Mouse (Mus musculus) kidney, adult 9 months (tissue): ENCODE results near the gene Tspan9.

Experiments used
- DNase-seq: peaks from one replicate; pipeline ENCODE4 v3.0.0; 2022

Tspan9 gene

DNA sequence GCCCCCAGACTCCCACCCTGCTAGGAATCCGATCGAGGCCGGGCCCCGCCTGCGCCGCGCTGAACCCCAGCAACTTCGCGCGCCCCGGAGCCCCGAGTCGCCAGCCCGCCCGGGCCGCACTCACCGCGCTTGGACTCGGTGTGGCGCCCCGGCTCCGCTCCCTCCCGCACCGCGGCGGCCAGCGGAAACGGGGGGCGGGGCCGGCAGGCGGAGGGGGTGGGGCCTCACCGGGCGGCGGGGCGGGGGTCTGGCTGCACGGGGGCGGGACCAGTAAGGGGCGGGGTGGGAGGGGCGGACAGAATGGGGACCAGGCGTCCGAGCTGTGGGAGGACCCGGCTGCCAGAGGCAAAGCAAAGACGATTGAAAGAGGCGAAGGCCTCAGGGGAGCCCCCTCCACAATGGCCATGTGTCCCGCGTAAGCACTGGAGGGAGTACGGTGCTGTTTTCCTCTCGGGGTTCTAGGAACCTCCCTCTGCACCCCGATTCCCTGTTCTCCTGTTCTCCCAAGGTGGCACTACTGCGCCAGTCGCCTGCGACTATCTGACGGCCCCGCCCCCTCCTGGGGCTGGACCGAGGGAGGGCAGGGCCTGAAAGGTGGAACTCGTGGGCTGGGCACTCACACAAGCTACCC is at the start of gene Tspan9:
Gene Tspan9 (minus strand): TSS at position 205 of the 631 bp plus-strand sequence.
- peak; percentile 89 for DNase-seq

DNA sequence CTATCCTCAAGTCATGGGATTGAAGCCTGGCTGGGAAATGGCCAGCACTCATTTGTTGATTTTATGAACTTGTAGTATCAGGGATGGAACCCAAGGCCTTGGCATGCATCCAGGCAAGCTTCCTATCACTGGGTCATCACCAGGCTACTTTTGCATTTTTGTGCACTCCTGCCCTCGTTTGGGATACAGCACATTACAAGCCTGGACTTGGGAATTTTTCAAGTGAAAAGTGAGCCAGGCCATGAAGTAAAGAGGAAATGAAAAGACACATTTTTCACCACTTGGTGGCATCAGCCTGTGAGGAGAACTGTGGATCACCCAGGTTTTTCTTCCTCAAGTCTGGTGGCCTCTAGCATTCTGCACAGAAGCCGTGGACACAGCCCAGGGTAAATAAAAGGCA is 40.1 kb upstream of the Tspan9 start:
- no peak for DNase-seq

DNA sequence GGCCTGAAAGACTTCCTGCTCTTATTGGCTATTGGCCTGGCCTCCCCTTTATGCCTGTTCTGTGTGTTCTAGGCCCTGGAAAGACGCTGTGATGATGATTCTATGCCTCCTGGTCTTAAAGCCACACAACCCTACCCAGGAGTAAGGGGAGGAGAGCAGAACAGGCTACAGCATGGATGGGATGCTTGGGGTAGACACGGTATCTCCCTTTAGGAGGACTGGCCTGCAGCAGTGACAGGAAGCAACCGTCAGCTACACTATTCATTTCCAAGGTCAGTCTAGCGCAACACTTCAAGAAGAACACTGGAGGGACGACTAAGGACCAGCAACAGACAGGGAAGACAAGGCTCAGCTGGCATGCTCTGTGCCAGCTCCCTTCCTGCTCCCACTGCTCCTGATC is 37.8 kb upstream of the Tspan9 start:
- DNase-seq, result no peak

DNA sequence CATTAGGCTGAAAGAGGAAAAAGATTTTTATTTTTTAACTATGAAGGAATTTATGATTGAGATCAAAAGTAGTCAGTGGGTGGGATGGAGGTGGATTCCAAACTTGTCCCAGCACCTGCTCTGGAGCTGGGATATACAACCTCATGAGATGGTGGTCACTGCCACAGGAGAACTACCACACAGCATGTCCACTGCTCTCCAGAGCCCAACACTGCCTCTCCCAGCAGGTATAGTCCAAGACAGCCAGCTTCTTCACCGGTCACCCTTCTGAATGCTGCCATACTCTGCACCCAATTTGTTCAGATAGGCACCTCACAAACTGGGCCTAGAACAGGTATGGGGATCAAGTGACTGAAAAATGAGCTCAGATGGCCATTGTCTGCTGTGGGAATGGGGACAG is 36.3 kb upstream of the Tspan9 start:
- no peak for DNase-seq

- no peak for DNase-seq
These were observed 35.9 kb upstream of the Tspan9 start for GRCm38 (mm10) chr6:128179247-128179646.

GRCm38 (mm10) chr6:128178681-128179080 is 35.3 kb upstream of the Tspan9 start:
- DNase-seq, result no peak

DNA sequence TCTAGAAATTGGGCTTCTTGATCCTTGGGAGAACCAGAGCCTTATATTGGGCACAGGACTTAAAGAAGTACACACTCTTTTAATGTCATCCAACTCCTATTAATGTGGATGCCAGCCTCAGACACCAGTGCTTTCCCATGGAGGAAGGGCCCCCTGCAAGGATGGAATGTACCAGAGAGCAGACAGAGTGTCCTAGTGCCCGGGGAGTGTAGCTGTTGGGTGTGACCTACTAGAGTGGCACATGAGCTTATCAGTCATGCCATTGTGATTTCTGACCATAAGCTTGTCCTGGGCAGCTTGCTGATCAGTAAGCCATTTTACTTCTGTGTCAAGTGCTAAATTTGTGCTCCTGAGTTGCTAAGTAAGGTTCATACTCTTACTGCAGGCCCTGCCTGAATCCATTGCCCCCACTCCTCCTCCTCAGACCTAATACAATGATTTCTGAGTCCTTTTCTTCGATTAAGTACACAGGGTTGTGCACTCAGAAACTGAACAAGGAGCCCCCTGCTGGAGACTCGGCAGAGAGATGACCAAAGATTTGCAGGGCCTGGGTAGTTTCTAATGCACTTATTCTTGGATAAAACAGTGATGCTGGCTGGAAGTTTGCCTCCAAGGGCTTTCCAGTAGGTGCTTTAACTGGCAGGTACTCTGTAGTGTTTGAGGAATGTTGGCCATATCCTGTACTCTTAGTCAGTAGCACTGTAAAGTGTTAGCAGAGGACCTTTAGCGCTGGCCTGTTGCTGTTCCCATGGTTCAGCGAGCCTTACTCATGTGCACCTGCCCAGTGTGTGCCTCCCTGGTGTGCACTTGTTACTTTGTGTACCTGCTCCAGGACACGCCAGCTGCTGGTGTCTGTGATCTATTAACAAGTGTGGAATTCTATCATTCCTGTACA is 25.6 kb upstream of the Tspan9 start:
- DNase-seq, result peak; percentile 34

- no peak for DNase-seq
These were observed 22.2 kb upstream of the Tspan9 start for GRCm38 (mm10) chr6:128165564-128165963.

DNA sequence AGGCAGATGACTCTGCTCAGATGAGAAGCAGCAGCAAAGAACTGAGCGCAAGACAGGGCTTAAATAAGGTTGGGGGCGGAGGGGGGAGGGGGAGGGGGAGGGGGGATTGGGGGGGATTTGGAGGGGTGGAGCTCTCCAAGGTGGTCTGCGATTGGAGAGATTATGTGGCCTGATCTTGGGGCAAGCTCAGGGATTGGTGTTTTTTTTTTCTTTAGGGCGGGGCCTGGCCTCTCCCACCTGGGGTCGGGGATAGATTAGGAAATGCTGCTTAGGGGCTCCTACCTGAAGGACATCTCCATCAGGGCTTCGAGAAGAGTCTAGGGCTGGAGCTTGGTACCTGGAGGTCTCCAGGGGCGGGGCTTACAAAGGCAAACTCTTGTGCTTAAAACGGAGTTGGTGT is 21.2 kb upstream of the Tspan9 start:
- no peak for DNase-seq

- no peak for DNase-seq
These were observed 15.7 kb upstream of the Tspan9 start for GRCm38 (mm10) chr6:128159092-128159491.

DNA sequence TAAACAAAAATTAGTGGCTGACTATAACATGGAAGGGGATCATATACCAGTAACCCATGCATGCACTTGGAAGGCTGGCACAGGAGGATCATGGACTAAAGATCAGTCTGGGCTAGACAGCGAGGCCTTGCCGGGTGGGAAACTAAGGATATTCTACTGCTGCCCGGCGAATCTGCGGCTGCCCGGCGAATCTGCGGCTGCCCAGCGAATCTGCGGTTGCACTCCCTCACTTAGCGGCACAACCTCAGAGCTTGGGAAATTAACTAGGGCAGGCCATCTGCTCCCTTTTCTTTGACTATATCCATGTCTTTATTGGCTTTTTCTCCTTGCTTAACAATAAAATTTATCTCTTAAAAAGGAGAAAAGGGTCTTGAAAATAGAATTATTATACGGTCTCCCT is 14.6 kb upstream of the Tspan9 start:
- DNase-seq, result no peak

DNA sequence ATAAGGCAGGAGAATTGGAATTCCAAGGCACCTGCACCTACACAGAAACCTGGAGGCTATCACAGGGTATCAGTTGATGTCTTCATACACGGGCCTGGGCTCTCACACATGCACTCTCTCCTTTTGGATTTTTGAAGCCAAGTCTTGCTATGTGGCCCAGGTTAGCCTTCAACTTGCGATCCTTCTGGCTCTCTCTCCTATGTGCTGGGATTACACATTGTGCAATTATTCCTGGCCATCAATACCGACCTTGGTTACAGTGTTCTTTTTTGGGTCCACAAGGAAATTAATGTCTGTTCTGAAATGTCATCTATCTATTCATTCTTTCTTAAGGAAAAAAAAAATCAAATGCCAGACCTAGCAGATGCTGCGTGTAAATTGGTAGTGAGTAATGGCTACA is 13.1 kb upstream of the Tspan9 start:
- DNase-seq, result no peak

- no peak for DNase-seq
These were observed 12.5 kb upstream of the Tspan9 start for GRCm38 (mm10) chr6:128155935-128156334.

DNA sequence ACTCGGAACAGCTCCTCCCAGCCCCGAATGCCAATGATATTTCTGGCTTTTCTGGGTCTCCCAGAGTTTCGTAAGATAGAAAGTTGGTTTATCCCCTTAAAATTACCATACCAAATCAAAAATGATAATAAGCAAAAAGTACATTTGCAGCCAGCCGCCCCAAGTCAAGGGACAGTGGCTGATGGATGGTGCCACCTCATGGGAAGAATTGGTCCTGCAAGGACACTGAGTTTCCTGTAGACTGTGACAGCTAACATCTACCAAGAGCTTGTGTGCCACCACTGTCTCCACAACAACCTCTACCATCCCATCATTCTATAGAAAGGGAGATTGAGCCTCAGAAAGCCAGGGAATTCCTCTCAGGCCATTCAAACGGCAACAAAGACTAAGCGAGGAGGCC is 2.4 kb upstream of the Tspan9 start:
- peak; percentile 81 for DNase-seq

DNA sequence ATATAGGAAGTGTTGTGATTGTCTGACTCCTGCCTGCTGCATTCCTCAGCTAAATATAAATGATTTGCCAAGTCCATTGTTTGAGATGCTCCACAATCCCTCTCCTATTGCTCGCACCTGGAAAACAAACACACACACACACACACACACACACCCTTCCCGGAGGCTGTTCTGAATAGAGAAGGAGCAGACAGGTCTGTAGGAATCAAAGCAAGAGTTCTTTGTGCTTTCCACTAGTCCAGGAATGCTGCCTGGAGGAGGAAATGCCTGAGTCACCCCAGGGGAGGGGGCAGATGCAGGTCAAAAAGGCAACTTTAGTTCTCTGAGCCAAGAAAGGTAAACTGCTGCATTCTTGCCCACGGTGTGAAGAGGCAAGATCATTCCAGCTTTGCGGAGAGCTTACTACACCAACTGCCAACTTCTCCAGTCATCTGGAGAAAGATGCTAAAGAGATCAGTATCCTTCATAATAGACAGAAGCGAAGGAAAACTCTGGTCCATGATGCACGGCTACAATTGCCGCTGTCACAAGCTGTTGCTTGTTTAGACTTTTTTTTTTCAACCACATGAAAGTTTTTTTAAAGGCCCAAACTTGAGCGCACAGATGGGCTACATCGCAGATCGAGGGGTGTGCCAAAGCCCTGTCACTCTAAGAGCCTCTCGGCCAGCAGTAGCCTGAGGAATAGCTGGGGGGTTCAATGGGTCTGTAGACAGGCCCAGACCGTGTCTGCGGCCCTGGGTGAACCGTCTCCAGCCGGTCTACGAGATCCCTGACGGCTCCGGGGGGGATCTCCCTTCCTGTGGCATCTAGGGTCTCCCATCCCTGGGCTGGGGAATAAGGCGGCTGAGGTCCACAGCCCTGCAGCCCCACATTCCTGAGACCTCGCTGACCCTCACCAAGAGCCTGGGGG is 770 bp downstream of the Tspan9 start:
- peak; percentile 61 for DNase-seq

GRCm38 (mm10) chr6:128140724-128141123 is 2.7 kb downstream of the Tspan9 start:
- peak; percentile 10 for DNase-seq

GRCm38 (mm10) chr6:128137855-128138254 is 5.5 kb downstream of the Tspan9 start:
- no peak for DNase-seq

DNA sequence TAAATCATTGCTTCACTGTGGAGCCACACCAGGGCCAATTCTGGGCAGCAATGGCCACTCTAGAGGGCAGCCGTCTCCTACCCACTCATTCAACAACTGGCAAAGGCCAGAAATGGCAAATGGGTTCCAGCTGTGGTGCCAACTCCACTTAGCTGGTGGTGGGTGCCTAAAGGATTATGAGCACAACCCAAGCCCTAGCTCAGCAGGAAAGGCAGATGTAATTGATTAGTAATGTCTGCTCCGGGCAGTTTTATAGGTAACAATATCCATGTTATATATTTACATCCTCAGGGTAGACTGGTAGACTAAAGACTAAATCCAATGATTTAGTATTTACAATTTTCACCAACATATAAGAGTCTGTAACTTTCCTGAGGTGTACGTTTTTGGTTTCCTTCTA is 6.7 kb downstream of the Tspan9 start:
- DNase-seq, result no peak

DNA sequence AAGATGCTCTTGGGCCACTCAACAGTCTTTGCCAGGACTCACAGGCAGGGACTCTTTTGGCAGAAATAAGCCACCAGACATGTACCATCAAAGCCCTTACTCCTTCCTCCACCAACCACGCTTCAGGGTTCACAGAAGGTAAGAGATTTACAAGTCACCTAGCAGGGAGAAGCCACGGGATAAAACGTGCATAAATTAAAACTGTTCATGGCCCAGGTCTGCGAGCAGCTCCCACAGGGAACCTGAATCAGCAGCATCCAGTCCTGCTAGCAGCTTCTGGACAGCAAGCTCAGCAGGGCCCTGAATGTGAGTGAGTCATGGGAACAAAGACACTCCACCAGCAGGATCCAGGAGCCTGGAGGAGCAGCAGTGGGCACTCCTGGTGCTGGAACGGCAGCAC is 7.9 kb downstream of the Tspan9 start:
- DNase-seq, result peak; percentile 43

DNA sequence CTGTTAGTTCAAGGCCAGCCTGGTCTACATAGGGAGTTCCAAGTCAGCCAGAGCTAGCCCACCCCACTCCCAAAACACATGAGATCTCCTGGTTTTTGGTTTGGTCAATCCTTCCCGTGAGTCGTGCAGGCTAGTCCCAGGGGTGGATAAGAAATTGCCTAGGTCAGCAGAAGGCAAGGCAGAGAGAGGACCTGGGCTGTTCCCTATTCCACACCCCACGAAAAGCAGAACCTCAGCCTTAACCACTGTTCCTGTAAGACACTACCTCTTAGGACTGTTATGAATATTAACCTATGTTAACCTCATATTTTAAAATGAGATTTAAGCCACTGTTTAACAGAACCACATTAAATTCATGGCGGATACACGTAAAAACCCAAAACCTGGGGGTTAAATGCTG is 8.4 kb downstream of the Tspan9 start:
- peak; percentile 27 for DNase-seq

DNA sequence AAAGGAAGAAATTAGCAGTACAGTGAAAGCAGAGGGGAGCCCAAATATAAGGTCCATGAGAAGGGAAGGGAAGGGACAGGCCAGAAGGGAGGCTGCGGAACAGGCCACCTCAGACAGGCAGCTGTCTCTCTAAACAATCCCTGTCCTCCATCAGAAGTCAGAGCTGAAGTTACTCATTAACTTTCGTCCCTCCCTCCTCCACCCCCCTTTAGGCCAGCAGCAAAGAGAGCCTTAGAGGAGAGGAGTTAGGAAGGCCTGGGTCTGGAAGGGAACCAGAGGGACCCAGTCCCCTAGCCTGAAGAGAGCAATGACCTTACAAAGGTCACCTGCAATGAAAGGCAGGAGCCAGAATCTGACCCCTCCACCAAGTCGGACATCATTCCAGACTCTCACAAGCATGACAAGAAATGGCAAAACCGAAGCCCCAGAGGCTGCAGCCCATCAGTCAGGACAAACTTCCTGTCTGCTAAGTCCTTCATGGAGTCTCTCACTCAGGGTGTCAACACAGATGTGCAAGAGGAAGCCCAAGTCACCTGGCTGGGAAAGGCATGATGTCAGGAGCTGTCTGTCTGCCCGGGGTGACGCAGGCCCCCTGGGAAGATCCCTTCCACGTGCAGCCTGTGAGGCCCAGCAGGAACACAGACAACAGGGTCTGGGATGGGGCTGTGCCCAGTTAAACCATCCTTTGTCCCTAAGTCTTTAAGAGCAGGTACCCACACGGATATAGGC is 9.0 kb downstream of the Tspan9 start:
- peak; percentile 87 for DNase-seq

DNA sequence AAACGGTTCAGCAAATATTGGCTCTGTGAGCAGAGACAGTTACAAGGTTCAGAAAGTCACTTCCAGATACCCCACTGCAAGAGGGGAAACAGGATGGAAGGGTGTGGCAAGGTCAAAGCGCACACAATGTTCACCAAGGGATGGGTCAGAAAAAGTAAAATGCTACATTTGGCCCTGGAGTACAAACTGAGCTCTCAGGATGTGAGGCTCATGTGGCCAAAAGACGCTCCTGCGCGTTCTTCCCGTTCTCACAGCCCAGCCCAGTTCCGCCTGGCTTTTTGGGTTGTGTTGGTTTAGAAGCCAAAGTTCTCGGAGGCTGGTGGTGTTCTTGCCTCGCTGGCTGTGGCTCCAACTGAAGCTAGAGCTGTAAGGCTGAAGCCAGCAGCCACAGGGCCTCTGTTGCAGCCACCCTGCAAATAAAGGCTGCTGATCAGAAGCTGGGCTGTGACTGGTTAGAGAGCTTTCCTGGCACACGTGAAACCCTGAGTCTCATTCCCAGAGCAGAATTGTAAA is 9.7 kb downstream of the Tspan9 start:
- DNase-seq, result peak; percentile 79
